Mouse (Mus musculus) stomach, postnatal 0 days (tissue): ENCODE results near the gene Saysd1.

ENCODE experiments used
- CTCF ChIP-seq: IDR thresholded peaks from 2 replicates; pipeline ENCODE4 v1.5.1; 2016; ENCODE audit warnings: antibody characterized with exemption, low read depth, mild to moderate bottlenecking, moderate library complexity
- EP300 ChIP-seq: optimal IDR thresholded peaks from 2 replicates; pipeline ENCODE3; 2016; ENCODE audit warnings: antibody characterized with exemption

DNA sequence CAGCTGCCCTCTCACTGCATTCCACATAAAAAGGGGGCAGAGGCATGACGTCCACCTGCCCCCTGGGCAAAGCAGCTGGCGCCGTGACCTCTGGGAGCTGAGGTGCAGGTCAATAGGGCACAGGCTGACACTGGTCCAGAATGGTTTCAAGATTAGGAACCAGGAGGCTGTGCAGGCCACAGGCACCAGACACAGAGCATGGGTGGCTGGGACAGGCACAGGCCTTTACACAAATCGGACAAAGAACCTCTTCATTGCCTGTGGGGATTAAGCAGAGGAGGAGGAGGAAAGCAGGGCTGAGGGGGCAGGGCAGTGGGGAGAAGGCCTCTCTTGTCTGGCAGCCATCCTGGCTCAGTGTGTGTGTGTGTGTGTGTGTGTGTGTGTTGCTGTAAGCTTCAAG is 5.8 kb upstream of the Saysd1 start:
- TF ChIP-seq CTCF (no peak), EP300 (no peak)
